Comparison of ENCODE assay signal across 19 mouse cellular contexts in the genomic region with DNA sequence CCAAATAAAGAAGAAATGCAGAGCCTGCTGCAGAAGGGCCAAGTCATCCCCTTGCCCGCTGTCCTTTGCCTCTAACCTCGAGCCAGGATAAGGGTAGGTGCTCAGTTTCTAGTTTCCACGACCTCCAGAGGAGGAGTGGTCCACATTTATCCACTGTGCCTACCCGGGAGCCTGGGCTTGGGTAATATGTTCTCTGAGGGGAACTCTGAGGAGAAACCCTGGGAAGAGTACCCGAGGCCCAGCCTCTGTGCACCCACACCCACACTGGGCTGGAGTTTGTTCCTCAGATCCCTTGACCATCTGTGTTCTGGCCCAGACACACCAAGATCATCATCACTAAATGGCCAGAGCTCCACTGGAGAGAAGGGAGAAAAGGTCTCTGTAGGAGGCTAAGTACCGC.
"Had no signal": no experiment of that assay in that cellular context is flagged by ENCODE, and none has a peak within 500 bp of the region (broad histone marks: within the 10 kb centered on the region; RNA-seq: fewer than 3 reads in every experiment).

No protein-coding gene starts in this region.

- H3K4me1 ChIP-seq: intestine, embryonic 15.5 days had no signal

- H3K9ac ChIP-seq: heart, embryonic 12.5 days; hindbrain, embryonic 12.5 days; hindbrain, embryonic 14.5 days; intestine, embryonic 15.5 days; limb, embryonic 13.5 days; limb, embryonic 15.5 days; liver, embryonic 14.5 days had no signal

- DNase-seq: gastrocnemius, postnatal 10 days; gastrocnemius, postnatal 25 days; kidney, adult 8-10 months; kidney, postnatal 10 days; kidney, postnatal 4 days had no signal

- H3K4me2 ChIP-seq: heart, embryonic 12.5 days; hindbrain, embryonic 12.5 days; hindbrain, embryonic 14.5 days; intestine, embryonic 15.5 days; limb, embryonic 13.5 days; limb, embryonic 15.5 days; liver, embryonic 11.5 days had no signal

- ATAC-seq: hindbrain, embryonic 16.5 days; inflammation-experienced regulatory T-cells, adult 6 months; intestine, embryonic 15.5 days; intestine, postnatal 0 days had no signal

- H3K4me3 ChIP-seq: gastrocnemius, adult 2 months; heart, embryonic 12.5 days; hindbrain, embryonic 10.5 days; hindbrain, embryonic 12.5 days; intestine, embryonic 15.5 days; limb, embryonic 13.5 days; limb, embryonic 15.5 days had no signal

- H3K9me3 ChIP-seq: heart, embryonic 12.5 days; hindbrain, embryonic 10.5 days; hindbrain, embryonic 12.5 days; intestine, embryonic 15.5 days; limb, embryonic 13.5 days; limb, embryonic 15.5 days had no signal

- H3K27me3 ChIP-seq: heart, embryonic 12.5 days; hindbrain, embryonic 12.5 days; intestine, embryonic 15.5 days; limb, embryonic 13.5 days; limb, embryonic 15.5 days had no signal

- H3K36me3 ChIP-seq: heart, embryonic 12.5 days; hindbrain, embryonic 10.5 days; hindbrain, embryonic 12.5 days; intestine, embryonic 15.5 days; limb, embryonic 13.5 days; limb, embryonic 15.5 days had no signal

- H3K27ac ChIP-seq: gastrocnemius, adult 2 months; hindbrain, embryonic 10.5 days; hindbrain, embryonic 12.5 days; hindbrain, embryonic 14.5 days; intestine, embryonic 15.5 days; layer of hippocampus, adult 2 months; limb, embryonic 13.5 days; limb, embryonic 15.5 days; liver, embryonic 14.5 days had no signal
